Mouse (Mus musculus) layer of hippocampus, adult 8-10 months (tissue): ENCODE data around the gene Bloc1s1. TPM values are rescaled to one million over a fixed set of nuclear protein-coding genes. Genes with fewer than 3 reads are reported as not detected.

ENCODE experiments used
- DNase-seq, 2 experiments: peaks; one replicate each; pipeline ENCODE4 v3.0.0; 2022; ENCODE audit warnings: low spot score in 2 of 2
- total RNA-seq, 4 experiments: library from RNA; stranded (reverse); gene quantifications; 2 replicates each; pipeline ENCODE4 v1.2.4; 2022

Bloc1s1 gene
- total RNA-seq: 100 to 1,000 TPM in 2 of 4 experiments, 10 to 100 TPM in 2; 69.0 to 104 (median 90.6) TPM

GRCm38 (mm10) chr10:128923935-128924334, at the start of gene Bloc1s1:
Gene Bloc1s1 (minus strand): TSS chr10:128924035.
- no peak for DNase-seq

GRCm38 (mm10) chr10:128972841-128973240, 49.0 kb upstream of the Bloc1s1 start:
- no peak for DNase-seq

- DNase-seq: no peak
Observed at GRCm38 (mm10) chr10:128970740-128971250, 47.0 kb upstream of the Bloc1s1 start.

GRCm38 (mm10) chr10:128968341-128968749, 44.5 kb upstream of the Bloc1s1 start:
- DNase-seq: no peak

GRCm38 (mm10) chr10:128965871-128966270, 42.0 kb upstream of the Bloc1s1 start:
- no peak for DNase-seq

GRCm38 (mm10) chr10:128964961-128965360, 41.1 kb upstream of the Bloc1s1 start:
- no peak for DNase-seq

GRCm38 (mm10) chr10:128960590-128961584, 37.1 kb upstream of the Bloc1s1 start, which contains the start of gene Mettl7b:
Gene Mettl7b (minus strand): TSS chr10:128960988.
- no peak for DNase-seq

GRCm38 (mm10) chr10:128960142-128960541, 36.3 kb upstream of the Bloc1s1 start:
- no peak for DNase-seq

GRCm38 (mm10) chr10:128958340-128958739, 34.5 kb upstream of the Bloc1s1 start:
- no peak for DNase-seq

GRCm38 (mm10) chr10:128950208-128950887, 26.5 kb upstream of the Bloc1s1 start:
- DNase-seq: no peak

GRCm38 (mm10) chr10:128947496-128947895, 23.7 kb upstream of the Bloc1s1 start:
- DNase-seq: no peak

GRCm38 (mm10) chr10:128945675-128946074, 21.8 kb upstream of the Bloc1s1 start:
- no peak for DNase-seq

GRCm38 (mm10) chr10:128940475-128941061, 16.7 kb upstream of the Bloc1s1 start:
- DNase-seq: no peak

GRCm38 (mm10) chr10:128938974-128939373, 15.1 kb upstream of the Bloc1s1 start:
- no peak for DNase-seq

GRCm38 (mm10) chr10:128938457-128938856, 14.6 kb upstream of the Bloc1s1 start:
- DNase-seq: no peak

- DNase-seq: no peak
Observed at GRCm38 (mm10) chr10:128937756-128938390, 14.0 kb upstream of the Bloc1s1 start.

GRCm38 (mm10) chr10:128935826-128936440, 12.1 kb upstream of the Bloc1s1 start:
- no peak for DNase-seq

GRCm38 (mm10) chr10:128934997-128935787, 11.4 kb upstream of the Bloc1s1 start:
- no peak for DNase-seq

GRCm38 (mm10) chr10:128933976-128934721, 10.3 kb upstream of the Bloc1s1 start:
- DNase-seq: no peak
